Mouse (Mus musculus): ENCODE results near the gene BC048562. TPM values are rescaled to one million over a fixed set of nuclear protein-coding genes. Genes with fewer than 3 reads are reported as not detected.

The BC048562 gene
- polyA plus RNA-seq, 1 experiment, result not detected

DNA sequence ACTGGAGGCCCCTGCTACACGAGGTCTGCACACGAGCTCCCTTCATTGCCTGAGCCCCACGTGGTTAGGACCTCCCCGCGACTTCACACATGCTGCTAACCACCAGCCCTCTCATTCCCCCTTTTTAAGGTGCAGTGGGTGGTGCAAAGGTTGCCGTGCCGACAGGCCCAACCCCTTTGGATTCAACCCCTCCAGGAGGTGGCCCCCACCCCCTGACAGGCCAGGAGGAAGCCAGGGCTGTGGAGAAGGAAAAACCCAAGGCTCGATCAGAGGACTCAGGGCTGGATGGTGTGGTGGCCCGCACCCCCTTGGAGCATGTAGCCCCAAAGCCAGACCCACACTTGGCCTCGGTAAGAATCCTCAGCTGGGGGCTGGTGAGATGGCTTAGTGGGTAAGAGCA lies 58.6 kb downstream of the BC048562 start:
- Histone ChIP-seq H3K4me3 (ENCODE audit: insufficient read depth, low read length) (no peak overlapping the region), H3K4me1 (ENCODE audit: control insufficient read depth, insufficient read depth, low read length) (peaks cover 11% of the 10 kb centered on the region), H3K27ac (ENCODE audit: insufficient read depth, low read depth, low read length) (no peak overlapping the region)
- TF ChIP-seq CTCF (IDR thresholded peaks at IDR 0.05; ENCODE audit: low read depth, low read length) (no peak), POLR2A (IDR thresholded peaks at IDR 0.05; ENCODE audit: borderline replicate concordance, low read depth, low read length) (no peak)

Other genes starting within 250 kb of the BC048562 start
- 2.5 and 3.0 TPM in 2 replicates for gene Bsn, start 246.1 kb upstream of the BC048562 start, polyA plus RNA-seq (2012; ENCODE audit: insufficient read depth, insufficient read length, missing spikeins)
- 34.5 and 37.5 TPM in 2 replicates for gene Dag1, start 172.5 kb upstream of the BC048562 start, polyA plus RNA-seq (2012; ENCODE audit: insufficient read depth, insufficient read length, missing spikeins)
- gene Nicn1, start 146.1 kb upstream of the BC048562 start, polyA plus RNA-seq (2012; ENCODE audit: insufficient read depth, insufficient read length, missing spikeins), result 13.5 and 15.3 TPM in 2 replicates
- 4.5 and 6.5 TPM in 2 replicates for gene Amt, start 139.6 kb upstream of the BC048562 start, polyA plus RNA-seq (2012; ENCODE audit: insufficient read depth, insufficient read length, missing spikeins)
- gene Rhoa, start 130.4 kb upstream of the BC048562 start, polyA plus RNA-seq (2012; ENCODE audit: insufficient read depth, insufficient read length, missing spikeins), result 499 and 511 TPM in 2 replicates
- 10.5 and 11.2 TPM in 2 replicates for gene Tcta, start 130.3 kb upstream of the BC048562 start, polyA plus RNA-seq (2012; ENCODE audit: insufficient read depth, insufficient read length, missing spikeins)
- gene Gpx1, start 97.6 kb upstream of the BC048562 start, polyA plus RNA-seq (2012; ENCODE audit: insufficient read depth, insufficient read length, missing spikeins), result 531 and 533 TPM in 2 replicates
- gene Usp4, start 88.6 kb upstream of the BC048562 start, polyA plus RNA-seq (2012; ENCODE audit: insufficient read depth, insufficient read length, missing spikeins), result 70.1 and 70.9 TPM in 2 replicates
- not detected in 2 replicates for gene 1700102P08Rik, start 43.7 kb upstream of the BC048562 start, polyA plus RNA-seq (2012; ENCODE audit: insufficient read depth, insufficient read length, missing spikeins)
- not detected in 2 replicates for gene Ccdc36, start 8.0 kb upstream of the BC048562 start, polyA plus RNA-seq (2012; ENCODE audit: insufficient read depth, insufficient read length, missing spikeins)
- gene Ccdc71, start 24.0 kb downstream of the BC048562 start, polyA plus RNA-seq (2012; ENCODE audit: insufficient read depth, insufficient read length, missing spikeins), result 17.3 and 18.1 TPM in 2 replicates
- 3.6 and 6.2 TPM in 2 replicates for gene Klhdc8b, start 25.1 kb downstream of the BC048562 start, polyA plus RNA-seq (2012; ENCODE audit: insufficient read depth, insufficient read length, missing spikeins)
- 2.7 and 3.4 TPM in 2 replicates for gene Lamb2, start 43.3 kb downstream of the BC048562 start, polyA plus RNA-seq (2012; ENCODE audit: insufficient read depth, insufficient read length, missing spikeins)
- 86.8 and 87.1 TPM in 2 replicates for gene Usp19, start 54.1 kb downstream of the BC048562 start, polyA plus RNA-seq (2012; ENCODE audit: insufficient read depth, insufficient read length, missing spikeins)
- 165 and 180 TPM in 2 replicates for gene Qars, start 71.2 kb downstream of the BC048562 start, polyA plus RNA-seq (2012; ENCODE audit: insufficient read depth, insufficient read length, missing spikeins)
- 73.6 and 80.9 TPM in 2 replicates for gene Qrich1, start 80.3 kb downstream of the BC048562 start, polyA plus RNA-seq (2012; ENCODE audit: insufficient read depth, insufficient read length, missing spikeins)
- 44.2 and 59.9 TPM in 2 replicates for gene Impdh2, start 123.8 kb downstream of the BC048562 start, polyA plus RNA-seq (2012; ENCODE audit: insufficient read depth, insufficient read length, missing spikeins)
- gene Ndufaf3, start 131.0 kb downstream of the BC048562 start, polyA plus RNA-seq (2012; ENCODE audit: insufficient read depth, insufficient read length, missing spikeins), result 28.6 and 29.7 TPM in 2 replicates
- gene Dalrd3, start 133.4 kb downstream of the BC048562 start, polyA plus RNA-seq (2012; ENCODE audit: insufficient read depth, insufficient read length, missing spikeins), result 44.7 and 52.7 TPM in 2 replicates
- 8.0 and 8.5 TPM in 2 replicates for gene Wdr6, start 142.3 kb downstream of the BC048562 start, polyA plus RNA-seq (2012; ENCODE audit: insufficient read depth, insufficient read length, missing spikeins)
- not detected in 2 replicates for gene P4htm, start 161.2 kb downstream of the BC048562 start, polyA plus RNA-seq (2012; ENCODE audit: insufficient read depth, insufficient read length, missing spikeins)
- 38.4 and 43.1 TPM in 2 replicates for gene Arih2, start 212.9 kb downstream of the BC048562 start, polyA plus RNA-seq (2012; ENCODE audit: insufficient read depth, insufficient read length, missing spikeins)
- 28.5 and 29.9 TPM in 2 replicates for gene Slc25a20, start 225.6 kb downstream of the BC048562 start, polyA plus RNA-seq (2012; ENCODE audit: insufficient read depth, insufficient read length, missing spikeins)

Data from bone marrow macrophage, adult 2 months (primary cell).